Mouse (Mus musculus) ES-Bruce4 (cell line): ENCODE measurements around the gene Dnajc11.

Source experiments
- CTCF ChIP-seq: IDR thresholded peaks from one replicate; pipeline ENCODE4 v1.8.1; 2011; ENCODE audit warnings: low read depth, low read length
- EP300 ChIP-seq: IDR thresholded peaks from 2 replicates; pipeline ENCODE4 v1.6.1; 2011; ENCODE audit warnings: low read depth, low read length; ENCODE audit not compliant: insufficient read depth

GRCm38 (mm10) chr4:151953209-151953608, 19.7 kb downstream of the Dnajc11 start:
- TF ChIP-seq CTCF (no peak), EP300 (no peak)
